In the genomic region with DNA sequence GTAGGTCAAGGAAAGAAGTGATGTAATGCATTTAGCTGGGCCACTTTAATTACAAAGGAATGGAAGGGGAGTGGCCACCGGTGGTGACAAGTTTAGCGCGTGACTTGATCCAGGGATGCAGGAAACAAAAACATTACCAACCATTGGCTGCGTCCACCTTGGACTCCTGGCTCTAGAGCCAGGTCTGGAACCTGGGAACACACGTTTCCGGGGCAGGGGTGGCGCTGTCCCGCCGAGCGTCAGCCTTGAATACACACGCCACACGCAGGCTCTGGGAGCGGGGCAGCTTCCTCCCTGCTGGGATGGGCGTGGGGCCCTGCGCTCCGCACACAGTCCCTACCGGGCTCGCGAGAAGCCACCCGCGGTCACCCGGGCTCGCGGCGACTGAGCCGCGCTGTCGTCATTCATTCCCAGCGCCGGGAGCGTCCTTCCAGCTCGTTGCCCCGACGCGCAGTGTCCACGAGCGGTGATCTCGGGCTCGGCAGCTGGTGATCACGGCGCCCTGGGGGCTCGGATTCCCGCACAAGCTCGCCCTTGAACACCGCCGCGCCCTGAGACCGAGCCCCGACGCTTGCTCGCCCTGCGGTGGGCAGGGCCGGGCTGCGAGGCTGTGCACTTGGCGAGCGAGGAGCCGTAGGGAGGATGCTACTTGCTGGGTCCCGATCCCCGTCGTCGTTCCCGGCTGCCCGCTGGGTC, we compare ENCODE assay signal across 8 mouse cellular contexts. TPM values are rescaled to one million over a fixed set of nuclear protein-coding genes. Genes with fewer than 3 reads are reported as not detected.
DNase-seq lines count a peak whose midpoint lies in the region; ATAC-seq and TF ChIP-seq lines count a peak whose summit lies in the region.

Tbc1d9 (plus strand) TSS at position 118 of the 696 bp plus-strand sequence.

- under 1% methylated on average over 63 of the region's 63 CpGs for WGBS in heart, embryonic 10.5 days
- WGBS in limb, embryonic 13.5 days: under 1% methylated on average over 63 of the region's 63 CpGs
- under 1% methylated on average over 63 of the region's 63 CpGs for WGBS in midbrain, embryonic 13.5 days
- WGBS in spleen, adult 2 months: under 1% methylated on average over 50 of the region's 63 CpGs

- H3K9me3 ChIP-seq in heart, embryonic 10.5 days: no peaks in the 10 kb centered on the region
- H3K9me3 ChIP-seq in limb, embryonic 13.5 days: no peaks in the 10 kb centered on the region
- H3K9me3 ChIP-seq in midbrain, embryonic 13.5 days: no peaks in the 10 kb centered on the region

- no peaks in the 10 kb centered on the region for H3K36me3 ChIP-seq in heart, embryonic 10.5 days
- H3K36me3 ChIP-seq in limb, embryonic 13.5 days: no peaks in the 10 kb centered on the region
- H3K36me3 ChIP-seq in midbrain, embryonic 13.5 days: no peaks in the 10 kb centered on the region
- H3K36me3 ChIP-seq in spleen, adult 2 months (ENCODE audit: control insufficient read depth, insufficient read depth, low read length): no peaks in the 10 kb centered on the region

- peak; percentile 89 for ATAC-seq in limb, embryonic 13.5 days (ENCODE audit: low FRiP score, low read depth)
- peak; percentile 95 for ATAC-seq in midbrain, embryonic 13.5 days

- H3K27me3 ChIP-seq in heart, embryonic 10.5 days (ENCODE audit: insufficient read depth, poor library complexity, severe bottlenecking): 0 out of 2 replicates have a peak, but pooled peaks cover 5% of the 10 kb centered on the region
- peaks cover 23% of the 10 kb centered on the region for H3K27me3 ChIP-seq in limb, embryonic 13.5 days
- no peaks in the 10 kb centered on the region for H3K27me3 ChIP-seq in midbrain, embryonic 13.5 days
- H3K27me3 ChIP-seq in spleen, adult 2 months (ENCODE audit: control insufficient read depth, insufficient read depth, low read length): peaks cover 10% of the 10 kb centered on the region

- peak; percentile 90 for DNase-seq in brain, embryonic 14.5 days (ENCODE audit: low read depth)
- peak; percentile 92 for DNase-seq in heart, embryonic 10.5 days (ENCODE audit: low spot score)
- DNase-seq in kidney, adult 9 months: peak; percentile 55
- peak in 1 of 2 experiments; percentile 11 for DNase-seq in spleen, adult 2 months (ENCODE audit: low read depth in 1 of 2, low spot score in 2 of 2)
- DNase-seq in T-cell, adult 2 months (ENCODE audit: low spot score): no peak

- peak within 1 kb of the TSS; percentile 58 for H3K4me3 ChIP-seq in embryonic fibroblast, embryonic 13.5 days (ENCODE audit: insufficient read depth, low read length)
- H3K4me3 ChIP-seq in heart, embryonic 10.5 days: peak within 1 kb of the TSS; percentile 82
- peak within 1 kb of the TSS; percentile 75 for H3K4me3 ChIP-seq in limb, embryonic 13.5 days
- H3K4me3 ChIP-seq in midbrain, embryonic 13.5 days (replicated peaks): peak within 1 kb of the TSS; percentile 89
- peak within 1 kb of the TSS; percentile 66 for H3K4me3 ChIP-seq in spleen, adult 2 months (ENCODE audit: extremely low read depth, insufficient read depth, insufficient read length)

- peak within 1 kb of the TSS; percentile 83 for H3K9ac ChIP-seq in limb, embryonic 13.5 days
- peak within 1 kb of the TSS; percentile 98 for H3K9ac ChIP-seq in midbrain, embryonic 13.5 days (replicated peaks)

- H3K4me1 ChIP-seq in embryonic fibroblast, embryonic 13.5 days (ENCODE audit: control insufficient read depth, insufficient read depth, low read length): no peaks in the 10 kb centered on the region
- peaks cover 10% of the 10 kb centered on the region for H3K4me1 ChIP-seq in heart, embryonic 10.5 days
- H3K4me1 ChIP-seq in limb, embryonic 13.5 days: peaks cover 11% of the 10 kb centered on the region; the same call in 1 of the 2 replicates
- peaks cover 37% of the 10 kb centered on the region for H3K4me1 ChIP-seq in midbrain, embryonic 13.5 days (replicated peaks)
- peaks cover 4% of the 10 kb centered on the region; the same call in 1 of the 2 replicates for H3K4me1 ChIP-seq in spleen, adult 2 months (ENCODE audit: control insufficient read depth, insufficient read depth, insufficient read length)

- H3K27ac ChIP-seq in embryonic fibroblast, embryonic 13.5 days (ENCODE audit: insufficient read depth, low read length): no peak within 1 kb of the TSS
- peak within 1 kb of the TSS; percentile 90 for H3K27ac ChIP-seq in heart, embryonic 10.5 days
- H3K27ac ChIP-seq in limb, embryonic 13.5 days: peak within 1 kb of the TSS; percentile 65
- H3K27ac ChIP-seq in midbrain, embryonic 13.5 days: peak within 1 kb of the TSS; percentile 96
- peak within 1 kb of the TSS; percentile 70 for H3K27ac ChIP-seq in spleen, adult 2 months (ENCODE audit: insufficient read depth, low read length)

- peak within 1 kb of the TSS; percentile 86 for H3K4me2 ChIP-seq in limb, embryonic 13.5 days (replicated peaks)
- H3K4me2 ChIP-seq in midbrain, embryonic 13.5 days (replicated peaks): peak within 1 kb of the TSS; percentile 71

- peak; percentile 70 for TF ChIP-seq POLR2A in brain, embryonic 14.5 days (IDR thresholded peaks at IDR 0.05; ENCODE audit: borderline replicate concordance, extremely low read depth, insufficient read depth, insufficient read length, poor library complexity, severe bottlenecking)
- no peak; the same call in 1 of the 2 replicates for TF ChIP-seq POLR2A in embryonic fibroblast, embryonic 13.5 days (IDR thresholded peaks at IDR 0.05; ENCODE audit: low read depth, low read length)
- TF ChIP-seq POLR2A in spleen, adult 2 months (IDR thresholded peaks at IDR 0.05; ENCODE audit: low read depth, low read length): no peak; the same call in 1 of the 2 replicates

- peak; percentile 15; the same call in 1 of the 2 replicates for TF ChIP-seq CTCF in brain, embryonic 14.5 days (IDR thresholded peaks at IDR 0.05; ENCODE audit: borderline replicate concordance, extremely low read depth, insufficient read depth, insufficient read length)
- peak; percentile 29; the same call in 1 of the 2 replicates for TF ChIP-seq CTCF in embryonic fibroblast, embryonic 13.5 days (IDR thresholded peaks at IDR 0.05; ENCODE audit: borderline replicate concordance, insufficient read depth, low read length)
- TF ChIP-seq CTCF in spleen, adult 2 months (IDR thresholded peaks at IDR 0.05; ENCODE audit: extremely low read depth, insufficient read depth, insufficient read length, insufficient replicate concordance): no peak

RNA-seq across cellular contexts. Expression of gene Tbc1d9, which starts in this region (rescaled TPM):
- polyA plus RNA-seq in brain, embryonic 14.5 days (2012; rRNA removed): 48.5 and 75.7 TPM in 2 replicates
- 5.4 and 8.0 TPM in 2 replicates for polyA plus RNA-seq in embryonic fibroblast, embryonic 13.5 days (2011; ENCODE audit: insufficient read length, low read depth, missing spikeins)
- polyA plus RNA-seq in heart, embryonic 10.5 days (2016; fragmentation: Nextera tagmentation; extraction: Ambion mirVana): 0.90 and 1.00 TPM in 2 replicates
- polyA plus RNA-seq in limb, embryonic 13.5 days (2015; fragmentation: Nextera tagmentation; extraction: Ambion mirVana): 1.5 and 1.7 TPM in 2 replicates
- polyA plus RNA-seq in midbrain, embryonic 13.5 days (2015; fragmentation: Nextera tagmentation; extraction: Ambion mirVana): 12.6 and 13.5 TPM in 2 replicates
- 18.5 and 23.6 TPM in 2 replicates for polyA plus RNA-seq in spleen, adult 2 months (2012; rRNA removed)

Comparison
In these comparisons a context has a peak if more than half of its experiments do, and no peak if none do; other contexts are left out.
1. Peak in DNase-seq, H3K4me3 ChIP-seq and H3K27ac ChIP-seq in heart, embryonic 10.5 days; RNA of the gene not detected or under 1 TPM.